Mouse (Mus musculus) midbrain, embryonic 15.5 days (tissue): ENCODE data around the gene S100a13. TPM values are rescaled to one million over a fixed set of nuclear protein-coding genes. Genes with fewer than 3 reads are reported as not detected.

Experiments used
- ATAC-seq: fragments of 200-750 bp; cut with Nextera tagmentation; replicated peaks from 2 replicates; pipeline ENCODE4 v1.8.0; 2017; ENCODE audit warnings: moderate TSS enrichment
- H3K27ac ChIP-seq: fragments of 300-500 bp; sonication (generic); 2 replicates; pipeline ENCODE4 v1.5.1; 2015; ENCODE audit warnings: mild to moderate bottlenecking, inconsistent platforms
- H3K27me3 ChIP-seq: fragments of 300-500 bp; sonication (generic); replicated peaks from 2 replicates; pipeline ENCODE4 v1.6.1; 2015; ENCODE audit warnings: inconsistent platforms
- H3K36me3 ChIP-seq: fragments of 300-500 bp; sonication (generic); replicated peaks from 2 replicates; pipeline ENCODE4 v1.6.1; 2015; ENCODE audit warnings: inconsistent platforms
- H3K4me1 ChIP-seq: fragments of 300-500 bp; sonication (generic); 2 replicates; pipeline ENCODE4 v1.6.1; 2015; ENCODE audit warnings: inconsistent platforms
- H3K4me2 ChIP-seq: fragments of 300-500 bp; sonication (generic); 2 replicates; pipeline ENCODE4 v1.6.1; 2015; ENCODE audit warnings: inconsistent platforms, mild to moderate bottlenecking, moderate library complexity
- H3K4me3 ChIP-seq: fragments of 300-500 bp; sonication (generic); 2 replicates; pipeline ENCODE4 v1.5.1; 2015; ENCODE audit warnings: mild to moderate bottlenecking, inconsistent platforms
- H3K9ac ChIP-seq: fragments of 300-500 bp; sonication (generic); 2 replicates; pipeline ENCODE4 v1.6.1; 2015; ENCODE audit warnings: mild to moderate bottlenecking, inconsistent platforms
- H3K9me3 ChIP-seq: fragments of 300-500 bp; sonication (generic); 2 replicates; pipeline ENCODE4 v1.6.1; 2016; ENCODE audit warnings: inconsistent platforms
- WGBS: fragments of 180-500 bp; shearing (Covaris S2); methylation state at CpG from one replicate; pipeline ENCODE4 v1.1.7; 2015; ENCODE audit warnings: mixed read lengths; 5-methylcytosine and 5-hydroxymethylcytosine counted together
- polyA plus RNA-seq: library from polyadenylated mRNA; unstranded; fragments of >200 nt; fragmentation: Nextera tagmentation; extraction: Ambion mirVana; gene quantifications from 2 replicates; pipeline ENCODE4 v1.2.1, GENCODE M21; 2015

Gene S100a13
- polyA plus RNA-seq = 7.0 and 7.4 TPM in 2 replicates

- no peak within 1 kb of the TSS for H3K27ac ChIP-seq
- peak within 1 kb of the TSS; percentile 34 for H3K4me3 ChIP-seq
- ATAC-seq = no peak
- H3K4me1 ChIP-seq = peaks cover 15% of the 10 kb centered on the region
- peak within 1 kb of the TSS; percentile 25 for H3K9ac ChIP-seq
- H3K9me3 ChIP-seq = no peaks in the 10 kb centered on the region
- H3K36me3 ChIP-seq = no peaks in the 10 kb centered on the region
- H3K4me2 ChIP-seq = peak within 1 kb of the TSS; percentile 60
- peaks cover 28% of the 10 kb centered on the region for H3K27me3 ChIP-seq
- 6% methylated on average over 25 of the region's 25 CpGs for WGBS
Measured at GRCm38 (mm10) chr3:90513796-90514590, at the start of gene S100a13, which contains the start of gene S100a1. S100a13 (plus strand) TSS chr3:90514435. S100a1 (minus strand) TSS chr3:90514392.

DNA sequence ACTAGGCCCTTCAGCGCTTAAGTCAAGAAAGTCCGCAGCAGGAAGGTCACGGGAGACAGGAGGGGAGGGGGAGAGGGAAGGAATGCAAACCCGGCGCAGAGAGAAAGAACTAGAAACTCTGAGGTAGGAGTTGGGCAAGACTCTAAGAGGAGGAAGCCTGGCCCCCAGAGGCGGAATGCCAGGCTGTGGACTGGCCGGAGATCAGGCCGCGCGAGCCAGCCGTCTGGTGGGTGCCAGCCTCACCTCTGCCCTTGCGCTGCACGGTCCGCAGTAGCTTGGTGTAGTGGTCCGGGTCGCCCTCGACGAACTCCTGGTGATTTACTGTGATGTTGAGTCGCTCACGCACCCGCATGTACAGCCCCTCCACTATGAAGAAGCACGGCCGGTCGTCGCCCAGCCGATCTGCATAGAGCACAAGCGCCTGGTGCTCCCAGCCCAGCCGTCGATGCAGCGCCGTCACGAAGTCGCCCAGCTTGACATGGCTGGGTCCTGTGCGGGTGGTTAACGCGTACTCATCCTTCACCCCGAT, 49.6 kb upstream of the S100a13 start:
- H3K9ac ChIP-seq = peak overlapping the region; percentile 33; the same call in 1 of the 2 replicates
- 12% methylated on average over 37 of the region's 37 CpGs for WGBS
- H3K27me3 ChIP-seq = peaks cover 41% of the 10 kb centered on the region

GRCm38 (mm10) chr3:90465081-90465685, 49.1 kb upstream of the S100a13 start:
- H3K36me3 ChIP-seq = no peaks in the 10 kb centered on the region
- H3K9me3 ChIP-seq = no peaks in the 10 kb centered on the region
- under 1% methylated on average over 75 of the region's 75 CpGs for WGBS
- peak overlapping the region; percentile 33 for H3K9ac ChIP-seq
- peak overlapping the region; percentile 96 for H3K4me2 ChIP-seq
- H3K4me3 ChIP-seq = peak overlapping the region; percentile 51
- H3K4me1 ChIP-seq = peaks cover 15% of the 10 kb centered on the region
- peak; percentile 44 for ATAC-seq
- H3K27ac ChIP-seq = no peak overlapping the region
- peaks cover 41% of the 10 kb centered on the region for H3K27me3 ChIP-seq

More for the DNA sequence above, 49.6 kb upstream of the S100a13 start:
- peak; percentile 49 for ATAC-seq
- H3K4me2 ChIP-seq = peak overlapping the region; percentile 96
- no peaks in the 10 kb centered on the region for H3K36me3 ChIP-seq
- H3K27ac ChIP-seq = no peak overlapping the region
- H3K4me3 ChIP-seq = peak overlapping the region; percentile 51
- H3K4me1 ChIP-seq = peaks cover 15% of the 10 kb centered on the region
- no peaks in the 10 kb centered on the region for H3K9me3 ChIP-seq

DNA sequence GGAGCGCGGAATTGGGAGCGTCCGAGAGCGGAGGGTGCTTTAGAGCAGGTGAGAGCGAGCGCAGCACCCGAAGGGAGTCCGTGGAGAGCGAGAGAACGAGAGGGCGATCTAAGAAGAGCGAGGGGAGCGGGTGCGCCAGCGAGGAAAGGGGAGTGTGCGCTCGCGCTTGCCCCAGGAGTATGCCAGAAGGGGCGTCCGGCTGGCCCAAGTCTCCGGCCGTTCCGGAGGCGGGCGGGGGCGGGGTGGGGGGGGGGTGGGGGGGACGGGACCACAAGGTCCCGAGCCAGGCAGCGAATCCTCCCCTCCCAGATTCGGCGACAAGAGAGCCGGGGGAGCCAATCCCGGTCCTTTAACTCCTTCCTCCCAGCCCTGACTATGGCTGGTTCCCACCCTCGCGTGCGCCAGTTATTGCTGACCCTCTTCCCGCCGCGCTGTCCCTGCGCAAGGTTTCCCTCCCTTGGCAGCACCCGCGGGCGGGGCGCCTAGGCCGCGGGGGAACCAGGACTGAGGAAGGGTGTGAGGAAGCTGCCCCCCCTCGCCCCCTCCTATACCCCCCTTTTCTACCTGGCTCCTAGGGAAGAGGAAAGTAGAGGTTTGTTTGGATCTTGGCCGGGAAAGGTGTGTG, 48.4 kb upstream of the S100a13 start, which contains the start of gene Npr1:
Gene Npr1, minus strand, starts transcription at position 181 of the 625 bp plus-strand sequence.
- H3K4me2 ChIP-seq = peak within 1 kb of the TSS; percentile 96
- H3K9ac ChIP-seq = peak within 1 kb of the TSS; percentile 33
- peak; percentile 53 for ATAC-seq
- H3K9me3 ChIP-seq = no peaks in the 10 kb centered on the region
- H3K27me3 ChIP-seq = peaks cover 41% of the 10 kb centered on the region
- H3K36me3 ChIP-seq = no peaks in the 10 kb centered on the region
- H3K4me1 ChIP-seq = peaks cover 15% of the 10 kb centered on the region
- WGBS = under 1% methylated on average over 44 of the region's 49 CpGs
- peak within 1 kb of the TSS; percentile 51 for H3K4me3 ChIP-seq
- H3K27ac ChIP-seq = no peak within 1 kb of the TSS

GRCm38 (mm10) chr3:90466311-90466766, 47.9 kb upstream of the S100a13 start:
- H3K27ac ChIP-seq = no peak overlapping the region
- peak overlapping the region; percentile 96 for H3K4me2 ChIP-seq
- peak; percentile 50 for ATAC-seq

GRCm38 (mm10) chr3:90467618-90468300, 46.5 kb upstream of the S100a13 start:
- Histone ChIP-seq H3K9ac (no peak overlapping the region), H3K36me3 (no peaks in the 10 kb centered on the region), H3K9me3 (no peaks in the 10 kb centered on the region), H3K4me2 (no peak overlapping the region), H3K4me1 (peaks cover 15% of the 10 kb centered on the region), H3K27me3 (peaks cover 36% of the 10 kb centered on the region), H3K27ac (no peak overlapping the region), H3K4me3 (no peak overlapping the region)
- WGBS = 93% methylated on average over 10 of the region's 10 CpGs
- ATAC-seq = no peak

More at GRCm38 (mm10) chr3:90466311-90466766, 47.9 kb upstream of the S100a13 start:
- peaks cover 15% of the 10 kb centered on the region for H3K4me1 ChIP-seq
- H3K9ac ChIP-seq = peak overlapping the region; percentile 33
- WGBS = under 1% methylated on average over 15 of the region's 15 CpGs
- H3K4me3 ChIP-seq = peak overlapping the region; percentile 51
- no peaks in the 10 kb centered on the region for H3K36me3 ChIP-seq
- H3K27me3 ChIP-seq = peaks cover 41% of the 10 kb centered on the region
- no peaks in the 10 kb centered on the region for H3K9me3 ChIP-seq

DNA sequence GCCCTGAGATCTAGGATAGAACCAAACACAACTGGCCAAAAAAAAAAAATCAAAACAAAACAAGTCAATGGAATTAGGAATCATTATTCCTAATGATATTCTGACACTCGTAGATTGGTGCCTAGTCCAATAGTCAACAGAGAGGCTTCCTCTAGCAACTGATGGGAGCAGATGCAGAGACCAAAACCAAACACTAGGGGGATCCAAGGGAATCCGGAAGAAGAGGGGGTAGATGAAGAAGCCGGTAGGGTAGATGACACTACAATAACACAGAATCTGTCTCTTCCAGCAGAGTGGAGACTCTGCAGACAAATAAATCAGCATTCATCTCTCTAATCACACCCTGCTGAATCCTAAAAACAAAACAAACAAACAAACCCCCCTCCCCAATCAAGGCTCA, 42.0 kb upstream of the S100a13 start:
- Histone ChIP-seq H3K9ac (no peak overlapping the region), H3K36me3 (no peaks in the 10 kb centered on the region), H3K4me2 (no peak overlapping the region), H3K4me3 (no peak overlapping the region), H3K4me1 (peaks cover 8% of the 10 kb centered on the region), H3K9me3 (no peaks in the 10 kb centered on the region), H3K27ac (no peak overlapping the region), H3K27me3 (no peaks in the 10 kb centered on the region)
- no peak for ATAC-seq
- WGBS = 33% methylated on average over 3 of the region's 3 CpGs

DNA sequence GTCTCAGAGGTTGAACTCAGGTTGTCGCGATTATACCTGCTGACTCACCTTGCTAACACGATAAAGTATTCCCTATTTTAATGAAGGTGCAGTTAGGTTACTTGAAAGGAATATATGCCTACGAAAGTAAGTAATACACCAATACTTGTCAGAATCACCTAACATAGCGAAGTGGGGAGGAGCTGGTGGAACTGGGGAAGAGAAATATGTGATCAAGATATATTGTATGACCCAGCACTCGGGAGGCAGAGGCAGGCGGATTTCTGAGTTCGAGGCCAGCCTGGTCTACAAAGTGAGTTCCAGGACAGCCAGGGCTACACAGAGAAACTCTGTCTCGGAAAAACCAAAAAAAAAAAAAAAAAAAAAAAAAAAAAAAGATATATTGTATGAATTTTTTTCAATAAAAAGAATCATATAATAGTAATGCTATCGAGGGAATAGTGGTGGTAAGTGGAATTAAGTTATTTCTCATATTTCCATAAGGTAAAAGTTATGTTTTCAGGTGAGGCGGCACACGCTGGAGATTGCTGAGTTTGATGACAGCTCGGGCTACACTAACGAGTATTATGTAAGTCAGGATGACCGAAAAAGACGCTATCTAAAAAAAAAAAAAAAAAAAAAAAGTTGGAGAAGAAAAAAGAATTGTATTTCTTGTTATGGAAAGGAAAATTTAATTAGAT, 38.9 kb upstream of the S100a13 start:
- Histone ChIP-seq H3K4me1 (peaks cover 14% of the 10 kb centered on the region), H3K27ac (no peak overlapping the region), H3K27me3 (no peaks in the 10 kb centered on the region), H3K36me3 (peaks cover 10% of the 10 kb centered on the region; the same call in 1 of the 2 replicates), H3K9me3 (no peaks in the 10 kb centered on the region), H3K4me2 (peak overlapping the region; percentile 42), H3K4me3 (peak overlapping the region; percentile 32), H3K9ac (no peak overlapping the region)
- 40% methylated on average over 16 of the region's 16 CpGs for WGBS
- ATAC-seq = peak; percentile 53

DNA sequence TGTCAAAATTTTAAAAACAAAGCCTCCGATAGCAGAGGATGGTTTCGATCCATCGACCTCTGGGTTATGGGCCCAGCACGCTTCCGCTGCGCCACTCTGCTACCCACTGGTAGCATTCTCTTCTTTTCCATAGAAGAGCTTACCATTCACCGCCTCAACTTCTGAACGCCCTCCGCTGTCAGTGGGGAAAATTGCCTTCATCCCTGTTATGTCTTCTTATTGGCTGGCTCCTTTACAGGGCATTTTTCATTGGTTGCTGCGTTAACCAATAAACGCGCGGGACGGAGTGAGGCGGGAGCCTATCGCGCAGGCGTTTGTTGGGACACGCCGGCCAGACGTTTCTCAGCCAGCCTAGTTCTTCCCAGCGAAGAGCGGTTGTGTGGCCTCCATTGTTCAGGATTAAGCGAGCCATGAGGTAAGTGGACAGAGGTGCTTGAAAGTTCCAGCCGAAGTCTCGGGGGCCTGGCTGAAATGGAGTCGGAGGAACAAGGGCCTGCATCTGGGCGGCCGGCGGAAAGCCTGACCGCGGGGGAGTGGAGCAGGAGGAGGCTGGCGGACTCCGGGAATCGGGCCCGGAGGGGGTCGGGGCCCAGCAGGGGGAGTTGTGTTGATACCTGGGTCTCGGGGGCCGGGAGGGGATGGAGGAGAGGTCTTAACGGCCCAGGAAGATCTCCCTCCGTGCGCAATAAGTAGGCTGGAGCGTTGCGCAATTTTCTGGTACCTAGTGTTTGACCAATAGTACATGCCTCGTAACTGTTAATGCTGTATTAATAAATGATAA, 38.2 kb upstream of the S100a13 start, which contains the start of gene Ilf2:
Gene Ilf2, plus strand, starts transcription at position 296 of the 781 bp plus-strand sequence.
- under 1% methylated on average over 45 of the region's 45 CpGs for WGBS
- Histone ChIP-seq H3K27me3 (no peaks in the 10 kb centered on the region), H3K4me3 (peak within 1 kb of the TSS; percentile 85), H3K4me2 (peak within 1 kb of the TSS; percentile 54), H3K36me3 (peaks cover 17% of the 10 kb centered on the region; the same call in 1 of the 2 replicates), H3K9ac (peak within 1 kb of the TSS; percentile 90), H3K27ac (peak within 1 kb of the TSS; percentile 94), H3K4me1 (peaks cover 14% of the 10 kb centered on the region), H3K9me3 (no peaks in the 10 kb centered on the region)
- peak; percentile 99 for ATAC-seq

- Histone ChIP-seq H3K4me2 (no peak overlapping the region), H3K36me3 (peaks cover 54% of the 10 kb centered on the region), H3K4me3 (no peak overlapping the region), H3K4me1 (peaks cover 7% of the 10 kb centered on the region), H3K9ac (no peak overlapping the region), H3K27me3 (no peaks in the 10 kb centered on the region), H3K9me3 (no peaks in the 10 kb centered on the region), H3K27ac (no peak overlapping the region)
- WGBS = 83% methylated on average over 5 of the region's 5 CpGs
- ATAC-seq = no peak
Measured at GRCm38 (mm10) chr3:90486998-90487397, 27.2 kb upstream of the S100a13 start.
